Mouse (Mus musculus) Patski (cell line): ENCODE measurements at regions not wholly inside any gene's neighbourhood (a gene's known extent, or its start where the extent isn't known, plus 50 kb on each side); places are given as distances from the start of the nearest gene placed in this dataset.

Source experiments
- ATAC-seq: fragments of 100-300 bp; one replicate; pipeline ENCODE4 v1.8.0; 2021
- CTCF ChIA-PET: fragments of 350-600 bp; sonication (Branson Sonifier 250); formaldehyde crosslinking; loops from one replicate; lab custom pipeline; 2022; ENCODE audit warnings: inconsistent platforms; lab: Charles Lee
- POLR2A ChIA-PET: fragments of 350-600 bp; sonication (Branson Sonifier 250); formaldehyde crosslinking; loops from one replicate; lab custom pipeline; 2022; ENCODE audit warnings: antibody characterized with exemption, inconsistent platforms; lab: Charles Lee
- DNase-seq: peaks from one replicate; pipeline ENCODE4 v3.0.0-alpha.2; 2011; ENCODE audit warnings: low read depth, low spot score
- H3K27me3 ChIP-seq: fragments of 371-371 bp; one replicate; pipeline ENCODE4 v1.5.1; 2021
- CTCF ChIP-seq: fragments of 100-300 bp; IDR thresholded peaks from one replicate; pipeline ENCODE4 v1.5.1; 2021
- in situ Hi-C: fragments of 300-500 bp; cut with MboI; formaldehyde crosslinking; loops from 3 replicates; pipeline ENCODE4 v1.11.1; 2018; ENCODE audit warnings: low pct_unique_long_range_greater_than_20kb, mixed read lengths

DNA sequence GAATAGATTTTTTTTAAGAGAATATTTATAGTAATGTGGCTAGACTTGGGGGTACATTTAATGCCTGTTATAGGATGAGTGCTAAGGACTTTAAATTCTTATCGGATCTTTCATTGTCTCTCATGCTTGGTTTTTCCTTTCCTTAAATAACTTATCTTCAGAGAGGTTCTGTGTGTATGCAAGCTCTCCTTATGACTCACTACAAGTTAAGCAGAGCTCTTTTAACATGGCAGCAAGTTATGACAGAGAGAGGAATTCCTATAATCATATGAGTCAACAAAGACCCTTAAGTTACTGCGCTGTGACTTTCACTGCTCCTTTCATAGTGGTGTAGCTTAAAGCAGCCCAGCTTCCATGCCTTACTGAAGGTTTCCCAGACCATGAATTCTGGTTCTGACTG lies 115.9 kb upstream of the Syt1 start:
- ATAC-seq (no peak), DNase-seq (no peak)
- ChIA-PET POLR2A (no interaction called here), CTCF (no interaction called here)
- TF ChIP-seq CTCF, result no peak
- in situ Hi-C loops, result no loop called here
- no peaks in the 10 kb centered on the region for H3K27me3 ChIP-seq

DNA sequence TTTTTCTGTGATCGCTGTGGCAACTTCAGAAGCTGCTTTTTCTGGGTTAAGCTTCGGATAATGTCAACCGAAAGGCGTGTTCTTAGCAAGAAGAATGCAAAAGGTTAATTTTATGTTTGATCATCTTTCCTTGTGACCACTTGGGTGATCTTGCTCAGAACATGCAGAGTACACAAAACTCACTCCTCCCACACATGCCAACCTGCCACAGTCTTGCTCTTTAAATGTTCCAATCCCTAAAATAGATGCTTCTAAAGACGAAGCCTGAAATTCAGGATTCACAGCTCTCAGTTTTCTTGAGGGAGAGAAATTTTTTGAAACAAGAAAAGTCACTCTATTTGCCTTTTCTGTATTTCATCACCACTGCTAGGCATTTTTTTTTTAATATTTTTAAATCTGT lies 106.4 kb upstream of the Syt1 start:
- CTCF ChIA-PET, result no interaction called here
- POLR2A ChIA-PET, result no interaction called here
- no peak for DNase-seq

DNA sequence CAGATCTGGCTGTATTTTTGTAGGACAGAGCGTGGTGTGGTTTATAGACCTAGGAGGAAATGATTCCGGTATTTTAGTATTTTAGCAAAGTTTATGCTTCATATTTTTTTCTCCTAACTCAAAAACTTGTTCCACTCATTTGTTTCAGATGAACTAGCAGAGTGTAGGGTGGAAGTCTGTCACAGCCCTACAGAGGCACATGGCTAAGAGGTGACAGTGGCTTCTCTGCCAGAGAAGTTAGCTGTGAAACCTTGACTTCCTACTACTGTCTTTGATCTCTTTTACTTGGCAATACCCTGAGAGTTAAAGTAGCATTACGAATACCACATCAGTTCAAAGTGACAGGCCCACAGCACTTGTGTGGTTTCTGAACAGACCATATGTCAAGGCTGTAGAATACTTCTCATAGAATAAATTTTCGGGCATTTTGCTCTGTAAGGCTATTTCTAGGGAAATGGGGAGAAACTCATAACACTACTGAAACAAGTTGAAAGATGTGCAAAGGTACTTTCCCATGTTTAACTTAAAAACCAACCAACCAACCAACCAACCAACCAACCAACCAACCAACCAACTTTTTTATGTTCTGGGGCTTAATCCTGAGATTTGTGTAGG lies 104.3 kb upstream of the Syt1 start:
- TF ChIP-seq CTCF, result no peak
- ChIA-PET CTCF (no interaction called here), POLR2A (no interaction called here)
- ATAC-seq (no peak), DNase-seq (no peak)
- H3K27me3 ChIP-seq, result peaks cover 35% of the 10 kb centered on the region
- in situ Hi-C loops, result no loop called here

More for the DNA sequence above, 106.4 kb upstream of the Syt1 start:
- in situ Hi-C loops, result no loop called here
- no peak for TF ChIP-seq CTCF
- peaks cover 33% of the 10 kb centered on the region for H3K27me3 ChIP-seq
- ATAC-seq, result no peak

DNA sequence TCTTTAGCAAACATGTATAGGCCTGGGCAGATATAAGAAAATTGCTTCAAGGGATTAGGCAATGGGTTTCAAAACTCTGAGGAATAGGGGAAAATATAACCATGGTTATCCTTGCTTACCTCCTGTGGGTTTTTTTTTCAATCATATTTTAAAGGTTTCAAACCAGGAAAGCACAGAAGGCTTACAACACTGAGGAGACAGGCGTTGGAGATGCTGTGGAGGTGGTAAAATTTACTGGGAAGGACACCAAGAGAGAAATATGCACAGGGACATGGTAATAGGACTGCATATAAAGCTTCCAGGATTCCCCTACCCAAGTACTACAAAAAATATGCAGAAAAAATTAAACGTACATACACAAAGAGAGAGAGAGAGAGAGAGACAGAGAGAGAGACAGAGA lies 95.0 kb upstream of the Syt1 start:
- peaks cover 9% of the 10 kb centered on the region for H3K27me3 ChIP-seq
- no peak for TF ChIP-seq CTCF
- ATAC-seq (no peak), DNase-seq (no peak)
- in situ Hi-C loops, result no loop called here
- ChIA-PET CTCF (no interaction called here), POLR2A (no interaction called here)

DNA sequence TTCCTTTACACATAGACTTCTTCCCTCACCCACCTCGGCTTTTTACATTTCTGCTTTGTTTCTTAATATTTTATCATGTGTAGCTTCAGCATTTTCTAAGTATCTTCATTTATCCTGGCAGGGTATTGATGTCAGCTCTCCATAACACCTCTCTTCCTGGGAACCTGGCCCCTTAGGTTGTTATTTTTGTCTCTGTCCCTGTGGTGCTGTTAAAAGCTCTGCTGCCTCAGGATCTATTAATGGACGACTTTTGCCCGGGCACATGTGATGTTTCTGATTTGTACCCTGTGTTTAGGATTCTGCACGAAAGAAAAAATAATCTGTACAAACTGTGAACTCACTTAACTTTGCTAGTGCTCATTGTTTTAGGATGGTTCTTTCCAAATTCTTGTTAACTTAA lies 81.4 kb upstream of the Syt1 start:
- no peak for TF ChIP-seq CTCF
- in situ Hi-C loops, result no loop called here
- ChIA-PET POLR2A (no interaction called here), CTCF (no interaction called here)
- DNase-seq (no peak), ATAC-seq (no peak)
- peaks cover 21% of the 10 kb centered on the region for H3K27me3 ChIP-seq

DNA sequence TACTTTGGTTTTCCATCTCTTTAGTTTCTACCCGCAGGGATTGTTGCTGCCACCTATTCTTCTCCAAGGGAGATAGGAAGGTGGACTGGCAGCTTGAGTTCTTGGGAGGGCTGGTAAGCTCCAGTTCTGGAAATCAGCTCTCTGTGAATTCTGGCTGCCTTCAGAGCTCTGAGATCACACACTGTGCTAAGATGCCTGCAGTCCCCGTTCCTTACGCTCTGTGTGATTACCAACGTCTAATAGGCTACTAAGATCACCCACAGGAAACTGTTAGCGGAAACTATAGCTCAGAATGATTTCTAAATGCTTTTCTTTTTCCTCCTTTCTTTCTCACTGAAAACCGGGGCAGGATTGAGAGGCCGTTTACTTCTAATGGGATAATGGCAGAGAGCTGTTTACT lies 69.0 kb upstream of the Syt1 start:
- CTCF ChIA-PET, result interaction anchor here (1.2 kb wide), 1 partner anchor 12 kb away, joined by 3 read pairs; no protein-coding TSS in a partner anchor
- DNase-seq, result no peak
- H3K27me3 ChIP-seq, result peaks cover 6% of the 10 kb centered on the region
- in situ Hi-C loops, result no loop called here
- ATAC-seq, result no peak
- POLR2A ChIA-PET, result no interaction called here
- TF ChIP-seq CTCF, result no peak

DNA sequence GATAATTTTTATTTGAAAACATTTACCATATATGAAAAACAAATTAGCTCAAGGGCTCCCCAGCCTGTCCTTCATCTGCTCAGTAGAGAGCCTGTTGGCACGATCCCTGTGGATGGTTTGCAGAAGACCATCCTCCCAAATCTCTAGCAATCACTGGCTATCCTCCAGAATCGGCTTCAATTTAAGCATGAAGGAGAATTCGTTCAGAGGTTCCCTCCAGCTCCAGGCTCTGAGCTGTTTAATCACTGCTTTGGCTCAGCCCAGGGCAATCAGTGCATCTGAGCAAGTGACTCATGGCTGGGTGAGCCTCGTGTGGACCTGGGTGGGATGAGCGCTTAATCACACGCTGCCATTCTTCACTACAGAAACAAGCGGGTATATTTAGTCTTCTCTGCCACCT lies 63.4 kb upstream of the Syt1 start:
- TF ChIP-seq CTCF, result no peak
- in situ Hi-C loops, result no loop called here
- DNase-seq (no peak), ATAC-seq (no peak)
- H3K27me3 ChIP-seq, result peaks cover 5% of the 10 kb centered on the region
- CTCF ChIA-PET, result no interaction called here
- POLR2A ChIA-PET, result no interaction called here
